Mouse (Mus musculus) lung, adult 2 months (tissue): ENCODE data around the gene Bmf. TPM values are rescaled to one million over a fixed set of nuclear protein-coding genes. Genes with fewer than 3 reads are reported as not detected.
A peak's percentile ranks its signal among the peaks of the same experiment; 100 is the strongest.

Experiments used
- DNase-seq: peaks from one replicate; pipeline ENCODE4 v3.0.0; 2022
- H3K4me1 ChIP-seq: fragments of 200-500 bp; 2 replicates; pipeline ENCODE4 v1.6.1; 2011; ENCODE audit warnings: low read length; ENCODE audit not compliant: control insufficient read depth, insufficient read depth
- H3K4me3 ChIP-seq: fragments of 200-500 bp; replicated peaks from 2 replicates; pipeline ENCODE3; 2011; ENCODE audit warnings: low read depth, mild to moderate bottlenecking, control low read depth, low read length; ENCODE audit errors: extremely low read depth
- CTCF ChIP-seq: fragments of 200-500 bp; IDR thresholded peaks from 2 replicates; pipeline ENCODE4 v1.5.1; 2011; ENCODE audit warnings: mild to moderate bottlenecking, low read length, control low read depth; ENCODE audit not compliant: insufficient read depth
- POLR2A ChIP-seq: fragments of 200-500 bp; IDR thresholded peaks from 2 replicates; pipeline ENCODE4 v1.6.1; 2011; ENCODE audit warnings: low read depth, mild to moderate bottlenecking, control low read depth, low read length, borderline replicate concordance; ENCODE audit errors: extremely low read depth
- WGBS: fragments of 180-500 bp; shearing (Covaris S2); methylation state at CpG from one replicate; pipeline ENCODE4 v1.1.7; 2018; 5-methylcytosine and 5-hydroxymethylcytosine counted together
- polyA plus RNA-seq: library from polyadenylated mRNA; depleted of rRNA; stranded (reverse); fragments of >200 nt; gene quantifications from 2 replicates; pipeline ENCODE4 v1.2.3, GENCODE M21; 2012

Gene Bmf
- polyA plus RNA-seq, 1 experiment = 35.9 TPM

DNA sequence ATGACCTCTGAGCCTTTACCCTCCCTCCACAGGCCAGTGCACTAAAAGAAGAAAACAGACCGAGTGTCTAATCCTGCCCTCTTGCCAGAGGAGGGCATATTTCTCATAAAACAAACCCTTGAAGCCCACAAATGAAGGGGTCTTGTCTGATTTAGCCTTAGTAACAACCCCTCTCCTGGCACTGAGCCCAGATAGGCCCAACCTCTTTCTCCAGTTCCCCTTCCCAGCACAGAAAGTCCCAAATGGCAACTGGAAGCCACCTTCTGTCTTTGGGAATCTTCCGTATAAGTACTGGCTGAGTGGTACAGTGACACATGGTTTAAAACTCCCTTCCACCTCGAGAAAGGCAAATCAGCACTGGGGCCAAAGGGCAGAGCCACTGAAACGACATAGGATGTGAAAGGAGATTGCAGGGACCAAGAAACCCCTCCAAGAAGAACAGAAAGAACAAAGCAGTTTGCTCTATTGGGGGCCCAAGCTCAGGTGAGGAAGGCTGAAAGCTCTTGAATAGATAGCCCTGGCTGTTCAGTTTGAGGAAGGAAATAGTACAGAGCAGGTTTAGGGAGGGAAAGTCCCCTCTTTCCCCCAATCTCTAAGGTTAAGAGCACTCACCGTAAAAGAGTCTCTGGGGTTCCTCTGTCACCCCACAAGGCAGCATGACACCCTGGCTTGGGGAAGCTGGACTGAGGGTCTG is 3.2 kb downstream of the Bmf start:
- 29% methylated on average over 5 of the region's 5 CpGs for WGBS
- H3K4me3 ChIP-seq = no peak overlapping the region
- peak; percentile 38 for DNase-seq
- TF ChIP-seq CTCF (no peak), POLR2A (no peak)
- H3K4me1 ChIP-seq = peaks cover 24% of the 10 kb centered on the region

DNA sequence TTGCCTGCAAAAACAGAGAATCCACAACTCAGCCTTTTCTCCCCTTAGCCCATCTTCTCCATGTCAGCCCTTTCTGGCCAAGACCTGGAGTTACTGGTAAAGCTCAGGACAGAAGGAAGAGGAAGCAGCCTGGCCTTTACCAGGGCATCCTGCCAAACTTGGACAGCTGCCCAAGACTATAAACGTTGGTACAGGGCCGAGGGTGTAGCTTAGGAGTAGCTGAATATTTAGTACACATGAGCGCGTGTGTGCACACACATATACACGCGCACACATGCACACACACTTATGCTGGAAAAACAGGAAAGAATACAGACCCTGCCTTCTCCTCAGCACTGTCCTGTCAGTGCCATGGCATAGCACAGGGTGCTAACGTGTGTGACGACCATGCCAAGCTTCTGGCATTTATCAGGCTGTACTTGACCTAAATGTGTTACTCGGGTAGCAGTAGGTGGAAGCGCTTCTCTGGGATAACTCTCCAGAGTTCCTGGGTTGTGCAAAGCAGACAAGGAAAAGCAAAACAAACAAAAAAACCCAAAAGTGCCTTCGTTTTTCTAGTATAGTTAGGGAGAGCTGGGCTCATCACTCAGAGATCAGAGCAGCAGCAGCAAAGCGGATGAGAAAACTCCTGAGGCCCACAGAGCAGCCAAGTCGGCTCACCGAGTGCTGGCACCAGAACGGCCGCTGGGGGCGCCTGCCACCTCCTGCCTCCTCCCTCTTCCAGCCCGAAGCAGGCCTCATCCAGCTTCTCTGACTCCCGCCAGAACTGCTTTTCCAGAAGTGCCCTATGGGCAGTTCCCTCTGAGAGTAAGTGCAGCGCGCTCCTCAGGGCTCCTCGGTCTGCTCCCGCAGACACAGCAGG is 4.0 kb downstream of the Bmf start:
- H3K4me3 ChIP-seq = no peak overlapping the region
- 13% methylated on average over 23 of the region's 23 CpGs for WGBS
- TF ChIP-seq POLR2A (no peak), CTCF (peak; percentile 67)
- H3K4me1 ChIP-seq = peaks cover 31% of the 10 kb centered on the region
- DNase-seq = peak; percentile 86

DNA sequence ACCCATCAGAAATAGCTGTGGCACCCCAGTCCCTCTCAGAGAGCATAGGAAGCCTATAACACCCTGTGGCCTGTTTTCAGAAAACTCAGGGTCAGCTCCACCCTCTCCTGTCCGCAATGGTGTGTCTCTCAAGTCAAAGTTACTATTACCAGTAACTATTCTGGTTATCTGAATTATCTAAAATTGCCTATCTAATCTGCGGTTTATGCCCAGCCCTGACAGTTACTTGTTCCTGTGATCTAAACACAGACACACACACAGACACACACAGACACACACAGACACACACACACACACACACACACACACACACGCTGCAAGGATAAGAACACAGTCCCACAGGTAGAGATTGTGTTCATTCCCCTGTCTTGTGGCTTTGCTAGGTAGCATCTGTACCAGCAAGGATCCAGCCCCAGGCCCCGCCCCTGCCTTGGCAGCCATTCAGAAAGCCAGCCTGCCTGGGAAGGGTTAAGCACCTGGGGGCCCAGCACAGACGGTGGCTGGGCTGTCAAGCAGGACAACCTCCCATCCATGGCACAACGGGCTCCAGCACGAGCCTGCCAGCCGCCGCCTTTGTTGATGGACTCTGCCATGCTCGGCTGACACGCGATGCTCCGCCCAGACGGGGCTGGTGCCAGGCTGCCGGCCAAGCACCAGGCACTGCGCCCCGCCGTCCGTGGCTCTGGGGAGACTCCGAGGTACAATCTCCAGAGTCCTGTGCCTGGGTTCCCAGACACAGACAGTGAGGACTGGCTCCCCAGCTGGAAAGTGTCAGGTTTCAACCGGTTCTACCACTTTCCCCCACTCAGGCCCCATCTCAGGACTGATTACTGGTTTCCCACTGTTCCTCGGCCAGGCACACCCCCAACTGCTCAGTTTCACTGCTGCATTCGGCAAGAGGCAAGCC is 5.3 kb downstream of the Bmf start:
- no peak for TF ChIP-seq POLR2A
- no peak for TF ChIP-seq CTCF
- Histone ChIP-seq H3K4me1 (peaks cover 40% of the 10 kb centered on the region), H3K4me3 (peak overlapping the region; percentile 27)
- peak; percentile 89 for DNase-seq
- 7% methylated on average over 23 of the region's 23 CpGs for WGBS

DNA sequence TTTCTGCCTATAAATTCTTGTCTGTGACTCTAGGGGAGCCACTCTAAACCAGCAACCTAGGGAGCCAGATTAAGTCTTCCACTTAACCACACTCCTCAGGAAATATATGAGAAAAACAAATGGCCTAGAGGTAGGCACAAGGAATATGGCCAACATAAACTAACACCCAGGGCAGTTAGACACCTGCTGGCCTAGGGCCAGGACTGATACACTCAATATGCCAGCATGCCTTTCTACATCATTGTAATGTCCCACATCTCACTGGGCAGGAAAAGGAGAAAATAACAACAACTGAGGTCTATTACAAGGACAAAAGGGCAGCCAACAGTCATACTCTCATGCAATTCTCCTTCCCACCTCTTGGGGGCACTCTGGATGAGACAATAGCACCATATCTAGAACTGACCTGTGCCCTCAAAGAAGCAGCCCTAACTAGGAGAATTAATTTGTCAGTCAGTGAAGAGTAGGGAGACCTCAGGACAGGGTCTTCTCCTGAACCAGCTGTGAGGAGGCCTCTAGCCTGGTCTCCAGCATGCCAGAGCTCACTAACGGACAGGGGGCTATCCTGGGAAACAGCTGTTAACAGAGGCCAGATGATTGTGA is 6.4 kb downstream of the Bmf start:
- TF ChIP-seq CTCF = no peak
- TF ChIP-seq POLR2A = no peak
- peaks cover 38% of the 10 kb centered on the region for H3K4me1 ChIP-seq
- no peak overlapping the region for H3K4me3 ChIP-seq
- WGBS = 72% methylated on average over 1 of the region's 1 CpGs
- DNase-seq = peak; percentile 19

DNA sequence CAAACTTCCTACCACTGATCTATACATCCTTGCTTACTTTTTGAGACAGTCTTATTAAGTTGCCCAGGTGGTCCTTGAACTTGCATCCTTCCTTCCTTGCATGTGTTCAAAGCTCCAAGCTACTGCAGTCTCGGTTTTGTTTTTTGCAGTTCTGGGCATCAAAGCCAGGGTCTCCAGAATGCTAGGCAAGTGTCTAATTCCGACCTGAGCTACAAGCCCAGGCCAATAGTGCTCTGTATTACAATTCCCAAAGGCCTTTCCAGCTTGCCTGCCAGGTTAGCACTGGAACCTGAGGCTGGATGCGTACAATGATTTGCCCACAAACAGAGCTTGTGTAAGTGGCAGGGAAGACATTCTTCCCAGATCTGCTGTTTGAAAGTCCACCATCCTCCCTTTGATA is 7.8 kb downstream of the Bmf start:
- 76% methylated on average over 3 of the region's 3 CpGs for WGBS
- peaks cover 40% of the 10 kb centered on the region for H3K4me1 ChIP-seq
- TF ChIP-seq CTCF (no peak), POLR2A (no peak)

DNA sequence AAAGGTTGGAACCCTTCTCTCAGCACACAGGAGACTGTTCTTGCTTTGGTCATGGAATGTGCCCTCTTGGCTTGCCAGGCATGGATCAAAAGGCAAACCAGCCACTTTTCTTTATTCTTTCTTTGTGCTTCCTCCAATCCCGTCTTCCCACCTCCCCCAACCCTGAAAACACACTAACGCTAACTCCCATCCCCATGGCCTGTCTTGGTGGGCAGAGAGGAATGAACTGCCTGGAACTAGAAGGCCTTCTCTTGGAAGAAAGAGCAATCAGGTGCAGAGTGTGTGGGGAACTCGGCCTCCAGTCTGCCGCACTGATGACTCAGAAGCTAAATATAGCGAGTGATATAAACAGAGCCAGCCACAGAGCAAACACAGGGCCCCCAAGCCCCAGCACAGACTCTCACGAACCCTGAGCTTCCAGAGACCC is 8.8 kb downstream of the Bmf start:
- no peak for TF ChIP-seq CTCF
- TF ChIP-seq POLR2A = peak; percentile 12; the same call in 1 of the 2 replicates
- Histone ChIP-seq H3K4me3 (no peak overlapping the region), H3K4me1 (peaks cover 39% of the 10 kb centered on the region)
- DNase-seq = peak; percentile 46
- 6% methylated on average over 6 of the region's 6 CpGs for WGBS

More for the DNA sequence above, 7.8 kb downstream of the Bmf start:
- H3K4me3 ChIP-seq = no peak overlapping the region
- DNase-seq = peak; percentile 4

DNA sequence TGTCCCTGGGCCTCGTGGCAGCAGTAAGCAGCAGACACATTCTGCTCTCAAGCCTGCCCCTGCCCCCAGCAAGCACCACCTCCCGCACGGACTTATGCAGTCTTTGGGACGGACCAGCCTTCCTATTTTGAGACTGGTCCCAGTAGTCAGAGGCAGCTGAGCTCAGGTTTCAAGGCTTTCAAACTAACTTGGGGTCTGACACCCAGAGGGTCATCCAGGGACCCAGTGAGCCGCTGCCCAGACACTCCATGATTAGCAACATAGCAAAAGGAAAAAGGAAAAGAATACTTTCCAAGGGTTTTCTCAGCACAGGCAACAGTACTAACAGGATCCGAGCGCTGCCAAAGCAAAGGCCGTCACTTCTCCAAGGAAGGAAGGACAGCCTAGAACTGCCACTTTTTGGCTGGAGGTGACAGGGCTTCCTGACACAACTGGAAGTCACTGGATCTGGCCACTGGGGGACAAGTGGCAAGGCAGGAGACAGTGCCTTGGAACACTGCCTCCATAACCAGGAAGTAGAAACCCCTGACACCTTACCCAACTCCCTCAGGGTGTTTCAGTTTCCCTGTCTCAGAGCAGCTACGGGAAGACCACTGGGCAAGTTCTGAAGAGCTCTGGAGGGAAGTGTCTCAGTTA is 9.5 kb downstream of the Bmf start:
- Histone ChIP-seq H3K4me3 (no peak overlapping the region), H3K4me1 (peaks cover 33% of the 10 kb centered on the region)
- WGBS = 21% methylated on average over 9 of the region's 9 CpGs
- TF ChIP-seq POLR2A = no peak
- TF ChIP-seq CTCF = no peak
- DNase-seq = peak; percentile 44

DNA sequence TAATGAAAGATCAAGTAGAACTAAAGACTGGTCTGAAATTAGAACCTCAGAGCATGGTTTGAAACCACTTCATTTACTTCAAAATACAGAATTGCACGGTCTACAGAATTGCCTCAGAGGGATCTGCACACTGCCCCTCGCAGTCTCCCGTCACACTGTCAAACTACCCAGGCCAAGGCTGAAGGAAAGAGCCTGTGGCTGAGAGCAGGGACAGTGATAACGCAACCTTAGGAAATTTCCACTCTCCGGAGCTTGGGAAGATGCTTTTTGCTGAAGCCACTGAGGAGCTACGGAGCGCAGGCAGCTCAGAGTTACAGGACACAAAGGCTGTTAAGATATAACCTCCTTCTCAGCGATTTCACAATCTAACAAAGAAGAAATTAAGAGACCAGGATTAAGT is 10.4 kb downstream of the Bmf start:
- Histone ChIP-seq H3K4me1 (peaks cover 35% of the 10 kb centered on the region), H3K4me3 (no peak overlapping the region)
- no peak for TF ChIP-seq POLR2A
- TF ChIP-seq CTCF = no peak
- DNase-seq = no peak
- WGBS = 72% methylated on average over 8 of the region's 8 CpGs
